Mouse (Mus musculus) urinary bladder, postnatal 0 days (tissue): Measurements from ENCODE around the gene Vmn2r39. TPM values are rescaled to one million over a fixed set of nuclear protein-coding genes. Genes with fewer than 3 reads are reported as not detected.

Experiments
- polyA plus RNA-seq: library from polyadenylated mRNA; unstranded; fragments of >200 nt; fragmentation: Nextera tagmentation; extraction: Ambion mirVana; gene quantifications from 2 replicates; pipeline ENCODE4 v1.2.1, GENCODE M21; 2015

Vmn2r39 gene
- polyA plus RNA-seq: not detected in 2 replicates

GRCm38 (mm10) chr7:9030698-9031097, at the start of gene Vmn2r39:
Gene Vmn2r39 (minus strand): TSS chr7:9030798.

Other genes starting within 250 kb of the Vmn2r39 start
- gene Vmn2r40, start 99.4 kb downstream of the Vmn2r39 start, polyA plus RNA-seq: not detected in 2 replicates
- gene Vmn2r38, start 67.1 kb upstream of the Vmn2r39 start, polyA plus RNA-seq: not detected in 2 replicates
- gene Vmn2r37, start 192.9 kb upstream of the Vmn2r39 start, polyA plus RNA-seq: not detected in 2 replicates